Mouse (Mus musculus) stomach, embryonic 15.5 days (tissue): ENCODE measurements around the gene Pop5. TPM values are rescaled to one million over a fixed set of nuclear protein-coding genes. Genes with fewer than 3 reads are reported as not detected.

ENCODE experiments used
- ATAC-seq: fragments of 200-750 bp; cut with Nextera tagmentation; 2 replicates; pipeline ENCODE4 v1.8.0; 2017; ENCODE audit warnings: low read depth, moderate number of reproducible peaks, moderate TSS enrichment; ENCODE audit not compliant: insufficient read depth, low FRiP score
- H3K27ac ChIP-seq: fragments of 300-500 bp; sonication (generic); 2 replicates; pipeline ENCODE4 v1.5.1; 2015; ENCODE audit warnings: mild to moderate bottlenecking, inconsistent platforms
- H3K27me3 ChIP-seq: fragments of 300-500 bp; sonication (generic); replicated peaks from 2 replicates; pipeline ENCODE4 v1.6.1; 2015; ENCODE audit warnings: inconsistent platforms
- H3K36me3 ChIP-seq: fragments of 300-500 bp; sonication (generic); 2 replicates; pipeline ENCODE4 v1.6.1; 2015; ENCODE audit warnings: inconsistent platforms
- H3K4me1 ChIP-seq: fragments of 300-500 bp; sonication (generic); 2 replicates; pipeline ENCODE4 v1.6.1; 2015; ENCODE audit warnings: inconsistent platforms
- H3K4me2 ChIP-seq: fragments of 300-500 bp; sonication (generic); 2 replicates; pipeline ENCODE4 v1.6.1; 2015; ENCODE audit warnings: mild to moderate bottlenecking, inconsistent platforms
- H3K4me3 ChIP-seq: fragments of 300-500 bp; sonication (generic); replicated peaks from 2 replicates; pipeline ENCODE4 v1.5.1; 2015; ENCODE audit warnings: inconsistent platforms
- H3K9ac ChIP-seq: fragments of 300-500 bp; sonication (generic); 2 replicates; pipeline ENCODE4 v1.6.1; 2015; ENCODE audit warnings: inconsistent platforms
- H3K9me3 ChIP-seq: fragments of 300-500 bp; sonication (generic); 2 replicates; pipeline ENCODE4 v1.6.1; 2016; ENCODE audit warnings: inconsistent platforms
- WGBS: fragments of 180-500 bp; shearing (Covaris S2); methylation state at CpG from one replicate; pipeline ENCODE4 v1.1.7; 2015; 5-methylcytosine and 5-hydroxymethylcytosine counted together
- polyA plus RNA-seq: library from polyadenylated mRNA; unstranded; fragments of >200 nt; fragmentation: Nextera tagmentation; extraction: Ambion mirVana; gene quantifications from 2 replicates; pipeline ENCODE4 v1.2.1, GENCODE M21; 2015

Pop5 gene
- polyA plus RNA-seq, 1 experiment from 2014 or later = 116 TPM

DNA sequence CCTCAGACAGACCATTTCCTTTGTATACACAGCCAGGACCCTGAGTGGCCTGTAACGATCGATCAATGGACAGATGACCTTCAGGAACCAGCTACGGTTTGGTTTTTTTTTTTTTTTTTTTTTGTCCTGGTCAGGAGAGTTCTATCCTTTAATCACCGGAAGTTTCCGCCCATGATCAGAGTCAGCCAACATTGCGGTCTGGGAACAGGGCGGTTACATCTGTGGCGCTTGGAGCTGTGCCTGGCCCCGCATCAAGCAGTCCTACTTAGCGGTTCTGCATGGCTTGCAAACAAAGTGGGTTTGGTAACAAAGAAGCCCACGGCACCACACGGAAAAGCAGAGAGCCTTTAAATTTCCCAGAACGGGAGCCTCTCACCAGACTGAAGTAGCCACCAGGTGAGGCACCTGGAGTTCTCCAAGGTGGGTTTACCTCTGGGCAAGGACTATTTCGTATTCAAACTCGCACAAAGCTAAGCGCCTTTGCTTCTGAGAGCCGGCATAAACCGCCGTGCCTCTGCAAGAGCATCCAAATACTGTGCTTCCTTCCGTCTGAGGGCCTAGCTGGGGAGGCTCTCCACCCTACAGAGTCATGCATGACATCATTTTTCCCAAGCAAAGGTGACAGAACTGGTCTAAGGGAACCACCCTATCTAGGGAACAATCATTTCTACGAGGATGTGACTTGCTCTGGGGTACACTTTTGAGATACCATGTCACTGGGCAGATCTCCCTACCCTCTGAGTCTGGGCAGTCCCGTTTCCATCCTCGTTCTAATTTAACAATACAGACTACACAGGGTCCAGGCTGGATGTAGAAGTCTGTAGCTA lies 31.7 kb upstream of the Pop5 start:
- H3K36me3 ChIP-seq = no peaks in the 10 kb centered on the region
- H3K4me3 ChIP-seq = peak overlapping the region; percentile 35
- H3K4me2 ChIP-seq = peak overlapping the region; percentile 56
- H3K27me3 ChIP-seq = no peaks in the 10 kb centered on the region
- H3K4me1 ChIP-seq = peaks cover 10% of the 10 kb centered on the region
- 7% methylated on average over 23 of the region's 23 CpGs for WGBS
- H3K27ac ChIP-seq = peak overlapping the region; percentile 49; the same call in 1 of the 2 replicates
- H3K9me3 ChIP-seq = no peaks in the 10 kb centered on the region
- peak; percentile 29; the same call in 1 of the 2 replicates for ATAC-seq
- no peak overlapping the region for H3K9ac ChIP-seq

DNA sequence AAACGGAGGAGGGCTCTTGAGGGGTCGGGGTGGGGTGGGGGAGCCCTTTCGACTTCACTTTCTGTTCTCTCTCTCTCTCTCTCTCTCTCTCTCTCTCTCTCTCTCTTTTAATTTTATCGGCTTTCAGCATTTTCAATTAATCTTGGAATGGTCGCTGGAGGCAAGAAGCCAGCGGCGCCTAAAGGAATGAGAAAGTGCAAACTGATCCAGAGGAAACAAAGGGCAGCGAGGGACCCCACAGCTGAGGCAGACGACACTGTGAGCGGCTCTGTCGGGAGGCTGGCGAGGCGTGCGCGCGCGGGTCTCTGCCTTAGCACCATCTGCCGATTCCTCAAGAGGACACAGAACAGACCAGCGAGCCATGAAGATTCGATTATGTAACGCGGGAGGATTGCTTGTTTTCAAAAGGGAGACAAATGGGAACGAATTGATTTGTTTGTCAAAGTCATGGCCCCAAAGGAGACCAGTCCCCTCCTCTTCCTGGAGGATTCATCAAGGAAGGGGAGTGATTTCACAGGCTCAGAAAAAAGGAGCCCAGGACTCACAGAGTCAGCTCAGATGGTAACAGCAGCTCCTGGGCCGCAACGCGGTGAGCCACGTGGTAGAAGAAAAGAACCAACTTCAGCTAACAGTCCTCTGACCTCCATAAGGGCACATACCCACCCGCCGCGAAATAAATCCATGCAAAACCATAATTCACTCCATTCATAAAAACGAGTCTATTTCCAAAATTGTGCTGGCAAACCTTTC lies 30.9 kb upstream of the Pop5 start:
- H3K4me2 ChIP-seq = peak overlapping the region; percentile 56
- no peak overlapping the region for H3K9ac ChIP-seq
- no peaks in the 10 kb centered on the region for H3K9me3 ChIP-seq
- H3K27ac ChIP-seq = peak overlapping the region; percentile 49; the same call in 1 of the 2 replicates
- ATAC-seq = 0 out of 2 replicates have a peak, but pooled peaks have one; percentile 35
- no peaks in the 10 kb centered on the region for H3K27me3 ChIP-seq
- 5% methylated on average over 30 of the region's 31 CpGs for WGBS
- no peaks in the 10 kb centered on the region for H3K36me3 ChIP-seq
- H3K4me1 ChIP-seq = peaks cover 10% of the 10 kb centered on the region
- H3K4me3 ChIP-seq = peak overlapping the region; percentile 35

DNA sequence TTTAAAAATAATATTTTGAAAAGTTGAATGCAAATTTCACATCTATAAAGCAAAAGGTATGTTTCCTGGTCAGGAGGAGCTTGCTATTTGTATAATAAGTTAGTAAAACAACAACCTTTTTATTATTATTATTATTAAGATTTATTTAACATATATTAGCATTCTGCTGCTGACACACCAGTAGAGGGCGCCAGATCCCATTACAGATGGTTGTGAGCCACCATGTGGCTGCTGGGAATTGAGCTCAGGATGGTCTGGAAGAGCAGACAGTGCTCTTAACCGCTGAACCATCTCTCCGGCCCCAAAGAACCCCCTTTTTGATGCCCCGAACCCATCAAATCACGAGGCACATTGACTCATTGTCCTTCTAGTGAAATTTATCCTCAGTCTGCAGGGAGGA lies 28.4 kb upstream of the Pop5 start:
- no peak for ATAC-seq
- H3K4me2 ChIP-seq = no peak overlapping the region
- H3K36me3 ChIP-seq = no peaks in the 10 kb centered on the region
- H3K4me3 ChIP-seq = no peak overlapping the region
- H3K9ac ChIP-seq = no peak overlapping the region
- H3K9me3 ChIP-seq = no peaks in the 10 kb centered on the region
- peaks cover 10% of the 10 kb centered on the region for H3K4me1 ChIP-seq
- no peaks in the 10 kb centered on the region for H3K27me3 ChIP-seq
- H3K27ac ChIP-seq = no peak overlapping the region
- 62% methylated on average over 5 of the region's 5 CpGs for WGBS

DNA sequence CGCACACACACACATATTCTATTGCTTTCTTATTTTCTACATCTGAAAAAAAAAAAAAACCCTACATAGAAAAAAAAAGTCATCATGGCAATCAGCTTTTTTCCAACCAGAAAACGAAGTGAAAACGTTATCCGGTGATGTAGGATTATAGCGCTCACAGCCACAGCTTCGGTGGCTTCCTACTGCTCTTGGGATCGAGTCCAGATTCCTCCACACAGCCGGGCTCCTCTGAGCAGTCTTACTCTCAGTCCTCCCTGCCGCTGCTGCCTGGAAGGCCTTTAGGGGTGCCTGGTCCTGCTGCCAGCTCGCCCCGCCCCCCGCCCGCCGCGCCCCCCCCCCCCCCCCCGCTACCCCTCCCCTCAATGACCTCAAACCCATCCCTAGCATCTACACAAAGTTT lies 27.7 kb upstream of the Pop5 start:
- Histone ChIP-seq H3K27me3 (no peaks in the 10 kb centered on the region), H3K9ac (no peak overlapping the region), H3K36me3 (no peaks in the 10 kb centered on the region), H3K4me1 (peaks cover 10% of the 10 kb centered on the region), H3K4me3 (no peak overlapping the region), H3K4me2 (no peak overlapping the region), H3K27ac (no peak overlapping the region), H3K9me3 (no peaks in the 10 kb centered on the region)
- ATAC-seq = no peak
- 19% methylated on average over 9 of the region's 16 CpGs for WGBS

DNA sequence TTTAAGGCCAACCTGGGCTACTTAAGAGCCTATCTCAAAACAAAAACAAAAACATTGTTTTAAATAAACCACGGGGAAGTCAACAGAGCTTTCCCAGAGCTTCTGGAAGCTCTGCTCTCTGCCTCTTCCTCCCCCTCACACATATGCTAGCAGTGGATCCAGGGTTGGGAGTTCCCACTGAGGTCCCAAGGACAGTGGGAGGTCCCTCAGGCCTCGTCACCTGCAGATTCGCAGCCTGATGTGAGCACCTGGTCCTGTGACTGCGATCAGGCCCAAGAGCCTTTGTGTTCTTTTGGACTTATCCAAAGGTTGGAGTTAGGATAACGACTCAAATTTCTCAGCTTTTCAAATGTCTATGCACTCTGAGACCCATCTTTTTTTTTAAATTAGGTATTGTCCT lies 27.0 kb upstream of the Pop5 start:
- H3K9me3 ChIP-seq = no peaks in the 10 kb centered on the region
- no peak overlapping the region for H3K27ac ChIP-seq
- H3K36me3 ChIP-seq = no peaks in the 10 kb centered on the region
- ATAC-seq = no peak
- no peak overlapping the region for H3K9ac ChIP-seq
- H3K27me3 ChIP-seq = no peaks in the 10 kb centered on the region
- no peak overlapping the region for H3K4me2 ChIP-seq
- no peak overlapping the region for H3K4me3 ChIP-seq
- WGBS = 44% methylated on average over 5 of the region's 5 CpGs
- H3K4me1 ChIP-seq = peaks cover 10% of the 10 kb centered on the region

DNA sequence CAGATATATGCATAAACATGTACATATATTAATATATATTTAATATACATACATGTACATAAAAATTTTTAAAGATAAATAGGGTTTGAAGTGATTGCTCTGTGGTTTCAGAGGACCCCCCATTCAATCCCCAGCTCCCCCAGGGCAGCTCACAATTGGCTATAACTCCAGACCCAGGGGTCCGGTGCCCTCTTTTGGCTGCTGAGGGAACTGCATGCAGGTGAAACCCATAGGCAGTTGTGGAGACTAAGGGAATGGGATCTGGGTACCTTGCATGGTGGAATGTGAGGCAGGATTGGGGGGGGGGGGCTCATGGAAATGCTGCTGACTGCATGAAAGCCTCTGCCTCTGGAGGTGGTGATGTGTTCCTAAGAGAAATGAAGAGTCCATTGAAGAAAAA lies 25.3 kb upstream of the Pop5 start:
- no peak for ATAC-seq
- H3K4me3 ChIP-seq = no peak overlapping the region
- H3K4me1 ChIP-seq = no peaks in the 10 kb centered on the region
- H3K9ac ChIP-seq = no peak overlapping the region
- no peak overlapping the region for H3K4me2 ChIP-seq
- no peaks in the 10 kb centered on the region for H3K9me3 ChIP-seq
- H3K36me3 ChIP-seq = no peaks in the 10 kb centered on the region
- WGBS = 9% methylated on average over 1 of the region's 1 CpGs
- no peak overlapping the region for H3K27ac ChIP-seq
- no peaks in the 10 kb centered on the region for H3K27me3 ChIP-seq

DNA sequence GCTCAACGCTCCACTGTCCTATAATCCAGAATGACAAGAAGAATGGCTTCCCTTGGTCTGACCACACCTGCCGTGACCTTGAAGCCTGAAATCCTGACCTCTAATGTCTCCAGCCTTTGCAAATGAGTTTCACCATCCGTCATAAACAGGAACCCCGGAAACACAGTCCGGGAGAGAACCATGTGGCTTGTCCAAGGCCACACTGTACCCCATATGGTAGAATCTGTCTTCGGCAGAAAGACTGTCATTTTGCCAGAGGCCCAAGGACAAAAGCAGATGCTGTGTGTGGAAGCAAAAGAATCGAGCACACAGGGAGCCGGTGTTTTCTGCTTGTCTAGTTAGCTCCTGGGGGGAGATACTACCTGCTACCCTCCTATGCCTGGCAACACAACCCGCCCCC lies 23.2 kb upstream of the Pop5 start:
- no peaks in the 10 kb centered on the region for H3K4me1 ChIP-seq
- no peak overlapping the region for H3K9ac ChIP-seq
- H3K27me3 ChIP-seq = no peaks in the 10 kb centered on the region
- ATAC-seq = no peak
- no peak overlapping the region for H3K4me2 ChIP-seq
- no peak overlapping the region for H3K4me3 ChIP-seq
- no peaks in the 10 kb centered on the region for H3K9me3 ChIP-seq
- no peaks in the 10 kb centered on the region for H3K36me3 ChIP-seq
- H3K27ac ChIP-seq = no peak overlapping the region
- WGBS = 67% methylated on average over 9 of the region's 9 CpGs

DNA sequence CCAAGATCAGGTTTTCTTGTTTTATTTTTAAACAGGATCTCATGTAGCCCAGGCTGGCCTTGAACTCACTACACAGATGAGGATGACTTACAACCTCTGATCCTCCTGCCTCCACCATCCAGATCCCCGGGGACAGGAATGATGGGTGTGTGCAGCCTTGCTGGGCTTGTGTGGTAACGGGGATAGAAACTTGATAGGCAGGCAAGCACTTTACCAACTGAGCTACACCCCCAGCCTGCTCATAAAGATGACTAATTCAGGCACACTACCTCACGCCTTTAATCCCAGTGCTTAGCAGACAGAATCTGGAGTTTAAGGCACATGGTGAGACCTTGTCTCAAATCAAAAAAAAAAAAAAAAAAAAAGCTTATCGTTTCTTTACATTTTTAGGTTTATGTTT lies 22.8 kb upstream of the Pop5 start:
- Histone ChIP-seq H3K4me3 (no peak overlapping the region), H3K27ac (no peak overlapping the region), H3K9ac (no peak overlapping the region), H3K27me3 (no peaks in the 10 kb centered on the region), H3K4me2 (no peak overlapping the region), H3K4me1 (no peaks in the 10 kb centered on the region), H3K36me3 (no peaks in the 10 kb centered on the region), H3K9me3 (no peaks in the 10 kb centered on the region)
- ATAC-seq = no peak
- 50% methylated on average over 4 of the region's 4 CpGs for WGBS

DNA sequence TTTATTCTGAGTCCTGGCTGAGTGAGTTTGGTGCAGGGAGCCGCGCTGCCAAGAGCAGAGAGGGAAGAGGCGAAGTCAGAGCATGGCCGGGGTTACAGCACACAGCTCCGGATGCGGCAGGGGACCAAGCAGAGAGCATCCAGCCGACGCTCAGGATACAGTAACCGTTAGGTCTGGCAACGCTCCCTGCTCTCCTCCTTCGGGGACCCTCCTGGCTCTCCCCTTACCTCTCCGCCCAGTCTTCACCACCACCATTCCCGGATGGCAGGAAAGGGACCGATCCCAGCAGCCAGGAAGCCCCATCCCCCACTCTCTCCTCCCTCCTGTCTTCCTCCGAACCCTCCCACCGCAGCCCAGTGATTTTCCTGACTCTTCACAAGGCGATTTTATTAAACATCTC lies 20.8 kb upstream of the Pop5 start:
- H3K9ac ChIP-seq = no peak overlapping the region
- 2% methylated on average over 17 of the region's 17 CpGs for WGBS
- no peaks in the 10 kb centered on the region for H3K9me3 ChIP-seq
- H3K4me2 ChIP-seq = peak overlapping the region; percentile 70
- no peaks in the 10 kb centered on the region for H3K36me3 ChIP-seq
- peak overlapping the region; percentile 43 for H3K4me3 ChIP-seq
- no peak for ATAC-seq
- H3K27me3 ChIP-seq = no peaks in the 10 kb centered on the region
- H3K4me1 ChIP-seq = no peaks in the 10 kb centered on the region
- no peak overlapping the region for H3K27ac ChIP-seq

DNA sequence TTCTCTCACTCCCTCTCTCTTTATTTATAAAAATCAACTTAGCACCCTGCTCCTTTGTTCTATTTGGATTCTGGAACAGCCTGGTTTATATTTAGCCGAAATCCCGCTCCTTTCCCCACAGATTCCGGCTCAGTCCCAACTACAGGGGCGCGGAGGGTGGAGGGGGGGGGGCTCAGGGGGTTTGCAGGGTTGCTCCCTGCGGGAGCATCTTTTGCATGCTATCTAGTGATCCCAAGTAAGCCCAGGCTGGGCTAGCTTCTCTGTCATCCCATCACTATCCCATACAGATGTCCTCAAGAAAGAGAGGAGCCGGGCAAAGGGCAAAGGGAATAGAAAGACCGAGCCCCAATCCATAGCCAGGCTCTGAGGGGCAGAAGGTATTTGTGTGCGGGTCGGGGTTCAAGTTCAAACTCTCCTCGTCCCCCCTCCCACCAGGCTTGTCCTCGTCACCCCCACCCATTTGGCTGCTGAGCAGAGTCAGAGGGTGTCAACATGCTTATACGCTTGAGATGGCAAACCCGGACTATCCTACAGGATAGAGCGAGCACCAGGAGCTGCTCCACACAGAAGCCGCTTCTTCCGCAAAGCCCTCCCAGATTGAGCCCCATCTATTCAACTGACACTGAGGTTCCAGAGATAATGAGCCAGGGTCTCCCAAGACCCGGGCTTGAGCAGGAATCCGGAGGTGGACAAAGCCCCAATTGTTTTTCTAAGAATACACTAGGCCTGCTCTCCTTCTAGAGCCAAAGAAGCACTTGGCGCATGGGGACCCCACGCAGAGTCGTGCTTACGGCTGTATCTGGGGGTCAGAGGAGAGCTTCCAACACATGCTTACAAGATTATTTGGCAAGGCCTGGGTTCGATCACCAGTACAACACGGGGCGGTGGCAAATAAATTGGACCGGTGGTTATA lies 20.1 kb upstream of the Pop5 start:
- no peaks in the 10 kb centered on the region for H3K4me1 ChIP-seq
- no peaks in the 10 kb centered on the region for H3K9me3 ChIP-seq
- 0 out of 2 replicates have a peak, but pooled peaks have one; percentile 28 for ATAC-seq
- no peaks in the 10 kb centered on the region for H3K27me3 ChIP-seq
- peak overlapping the region; percentile 70 for H3K4me2 ChIP-seq
- 27% methylated on average over 27 of the region's 27 CpGs for WGBS
- H3K27ac ChIP-seq = no peak overlapping the region
- H3K4me3 ChIP-seq = peak overlapping the region; percentile 43; the same call in 1 of the 2 replicates
- H3K36me3 ChIP-seq = no peaks in the 10 kb centered on the region
- H3K9ac ChIP-seq = no peak overlapping the region

DNA sequence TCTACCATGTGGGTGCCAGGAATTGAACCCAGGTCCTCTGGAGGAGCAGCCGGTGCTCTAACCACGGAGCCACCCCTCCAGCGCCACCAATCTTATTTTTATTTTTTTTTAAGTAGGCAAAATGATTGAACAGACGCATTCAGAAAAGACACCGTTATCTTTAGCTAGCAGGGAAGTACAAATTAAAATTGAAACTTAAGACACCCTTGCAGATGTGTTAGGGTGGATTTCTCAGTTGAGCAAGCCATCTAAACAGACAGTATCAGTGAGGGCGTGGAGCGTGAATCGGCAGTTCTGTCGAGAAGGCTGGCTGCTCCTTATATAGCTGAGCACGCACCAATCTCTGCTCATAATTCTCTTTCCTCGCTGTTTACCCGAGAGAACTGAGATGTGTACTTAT lies 17.6 kb upstream of the Pop5 start:
- WGBS = 88% methylated on average over 12 of the region's 12 CpGs
- no peak for ATAC-seq
- H3K27ac ChIP-seq = no peak overlapping the region
- no peak overlapping the region for H3K4me2 ChIP-seq
- no peaks in the 10 kb centered on the region for H3K4me1 ChIP-seq
- H3K9ac ChIP-seq = no peak overlapping the region
- H3K4me3 ChIP-seq = no peak overlapping the region
- H3K9me3 ChIP-seq = no peaks in the 10 kb centered on the region
- no peaks in the 10 kb centered on the region for H3K36me3 ChIP-seq
- no peaks in the 10 kb centered on the region for H3K27me3 ChIP-seq
